In genomic region chr8:117930687-117931086, GRCm38 (mm10) we compare ENCODE assay signal across 9 mouse cellular contexts.
DNase-seq lines count a peak whose midpoint lies in the region; ATAC-seq and TF ChIP-seq lines count a peak whose summit lies in the region.
"Had no signal": no experiment of that assay in that cellular context is flagged by ENCODE, and none has a peak within 500 bp of the region (broad histone marks: within the 10 kb centered on the region; RNA-seq: fewer than 3 reads in every experiment).

No protein-coding gene starts in this region.

- TF ChIP-seq CTCF in liver, adult 2 months (IDR thresholded peaks at IDR 0.05; ENCODE audit: low read depth, low read length) = 0 out of 2 replicates have a peak, but pooled peaks have one; percentile 5

- no peaks in the 10 kb centered on the region for H3K79me2 ChIP-seq in liver, adult 2 months (ENCODE audit: control insufficient read depth, insufficient read depth, low read length)

- H3K4me3 ChIP-seq in embryonic facial prominence, embryonic 11.5 days (ENCODE audit: low read depth, low read length) = no peak overlapping the region
- H3K4me3 ChIP-seq in embryonic facial prominence, embryonic 10.5 days = no peak overlapping the region
- H3K4me3 ChIP-seq in liver, adult 2 months (ENCODE audit: insufficient read depth, low read depth, low read length) = no peak overlapping the region
- H3K4me3 ChIP-seq in liver, embryonic 11.5 days (ENCODE audit: low read depth, low read length) = no peak overlapping the region
- H3K4me3 ChIP-seq: megakaryocyte, embryonic 14.5 days had no signal

- no peak for TF ChIP-seq POLR2A in liver, adult 2 months (IDR thresholded peaks at IDR 0.05; ENCODE audit: extremely low read depth, insufficient read depth, low read length)

- H3K9me3 ChIP-seq in embryonic facial prominence, embryonic 11.5 days (replicated peaks; ENCODE audit: control insufficient read depth, low read length) = no peaks in the 10 kb centered on the region
- H3K9me3 ChIP-seq in embryonic facial prominence, embryonic 10.5 days = no peaks in the 10 kb centered on the region
- no peaks in the 10 kb centered on the region for H3K9me3 ChIP-seq in liver, embryonic 11.5 days (ENCODE audit: control insufficient read depth, low read length)

- H3K27ac ChIP-seq in embryonic facial prominence, embryonic 11.5 days (replicated peaks; ENCODE audit: low read depth, low read length) = no peak overlapping the region
- H3K27ac ChIP-seq in embryonic facial prominence, embryonic 10.5 days (replicated peaks) = no peak overlapping the region
- H3K27ac ChIP-seq in liver, adult 2 months (replicated peaks; ENCODE audit: insufficient read depth, low read depth, low read length) = no peak overlapping the region
- H3K27ac ChIP-seq in liver, embryonic 11.5 days (ENCODE audit: low read depth, low read length) = no peak overlapping the region

- H3K4me2 ChIP-seq in embryonic facial prominence, embryonic 11.5 days (ENCODE audit: low read depth, low read length) = no peak overlapping the region
- H3K4me2 ChIP-seq in liver, embryonic 11.5 days = no peak overlapping the region

- ATAC-seq in embryonic facial prominence, embryonic 11.5 days (replicated peaks; ENCODE audit: insufficient number of reproducible peaks, low FRiP score, low TSS enrichment, low read depth) = no peak
- ATAC-seq in liver, embryonic 11.5 days (replicated peaks; ENCODE audit: low FRiP score) = no peak

- H3K9ac ChIP-seq in embryonic facial prominence, embryonic 11.5 days (replicated peaks; ENCODE audit: low read length) = no peak overlapping the region
- H3K9ac ChIP-seq in liver, adult 2 months (ENCODE audit: low read depth, low read length) = no peak overlapping the region
- no peak overlapping the region for H3K9ac ChIP-seq in liver, embryonic 11.5 days (ENCODE audit: low read depth, low read length)

- H3K36me3 ChIP-seq in embryonic facial prominence, embryonic 11.5 days (replicated peaks; ENCODE audit: control insufficient read depth, insufficient read depth, low read depth, low read length) = no peaks in the 10 kb centered on the region
- no peaks in the 10 kb centered on the region for H3K36me3 ChIP-seq in embryonic facial prominence, embryonic 10.5 days (replicated peaks)
- no peaks in the 10 kb centered on the region for H3K36me3 ChIP-seq in liver, adult 2 months (ENCODE audit: control insufficient read depth, insufficient read depth, low read length)
- no peaks in the 10 kb centered on the region for H3K36me3 ChIP-seq in liver, embryonic 11.5 days (ENCODE audit: control insufficient read depth, insufficient read depth, low read length)

- no peaks in the 10 kb centered on the region for H3K27me3 ChIP-seq in embryonic facial prominence, embryonic 11.5 days (ENCODE audit: control insufficient read depth, insufficient read depth, low read length)
- H3K27me3 ChIP-seq in embryonic facial prominence, embryonic 10.5 days (replicated peaks; ENCODE audit: low read depth, poor library complexity, severe bottlenecking) = 0 out of 2 replicates have a peak, but pooled peaks cover 6% of the 10 kb centered on the region
- 0 out of 2 replicates have a peak, but pooled peaks cover 2% of the 10 kb centered on the region for H3K27me3 ChIP-seq in liver, adult 2 months (ENCODE audit: control insufficient read depth, insufficient read depth, low read length)
- no peaks in the 10 kb centered on the region for H3K27me3 ChIP-seq in liver, embryonic 11.5 days (replicated peaks; ENCODE audit: control insufficient read depth, insufficient read depth, low read length)
- H3K27me3 ChIP-seq: megakaryocyte, embryonic 14.5 days had no signal

- 54% methylated on average over 6 of the region's 6 CpGs for WGBS in embryonic facial prominence, embryonic 11.5 days
- 59% methylated on average over 6 of the region's 6 CpGs for WGBS in embryonic facial prominence, embryonic 10.5 days
- WGBS in liver, adult 2 months = 48% methylated on average over 6 of the region's 6 CpGs
- 47% methylated on average over 6 of the region's 6 CpGs for WGBS in liver, embryonic 11.5 days

- peak; percentile 84 for DNase-seq in embryonic facial prominence, embryonic 11.5 days (ENCODE audit: low spot score)
- DNase-seq in embryonic facial prominence, embryonic 10.5 days (ENCODE audit: low spot score) = no peak
- peak; percentile 37 for DNase-seq in liver, adult 2 months (ENCODE audit: extremely low read depth, low read depth, low spot score)
- DNase-seq in liver, embryonic 11.5 days (ENCODE audit: low spot score) = no peak
- peak; percentile 16 for DNase-seq in c-Kit-positive CD71-negative TER-119-negative erythroid progenitor cells, embryonic 14.5 days (ENCODE audit: low read depth)
- DNase-seq in kidney, postnatal 14 days = peak; percentile 48
- DNase-seq in yolk sac, embryonic 10.5 days (ENCODE audit: low spot score) = no peak
- DNase-seq in right cerebral cortex, postnatal 10 days (ENCODE audit: low spot score in 2 of 2) = no peak

- H3K4me1 ChIP-seq in embryonic facial prominence, embryonic 11.5 days (ENCODE audit: control insufficient read depth, insufficient read depth, low read length) = no peaks in the 10 kb centered on the region
- H3K4me1 ChIP-seq in embryonic facial prominence, embryonic 10.5 days = peaks cover 9% of the 10 kb centered on the region; the same call in 1 of the 2 replicates
- no peaks in the 10 kb centered on the region for H3K4me1 ChIP-seq in liver, adult 2 months (ENCODE audit: control insufficient read depth, insufficient read depth, low read length)
- no peaks in the 10 kb centered on the region for H3K4me1 ChIP-seq in liver, embryonic 11.5 days (replicated peaks; ENCODE audit: control insufficient read depth, insufficient read depth, low read length)
- H3K4me1 ChIP-seq: megakaryocyte, embryonic 14.5 days had no signal

Comparison
In these comparisons a context has a peak if more than half of its experiments do, and no peak if none do; other contexts are left out.
1. DNase-seq: peak in embryonic facial prominence, embryonic 11.5 days (single experiment), liver, adult 2 months (single experiment), c-Kit-positive CD71-negative TER-119-negative erythroid progenitor cells, embryonic 14.5 days (single experiment) and kidney, postnatal 14 days (single experiment); none in embryonic facial prominence, embryonic 10.5 days (single experiment), liver, embryonic 11.5 days (single experiment), yolk sac, embryonic 10.5 days (single experiment) and right cerebral cortex, postnatal 10 days (0 of 2).